Mouse (Mus musculus) mouse trophoblast stem cell (cell line): Measurements from ENCODE around the gene Stn1.
"Not testable (repeated sequence)": the region's sequence is repeated elsewhere in the genome, so short reads cannot be mapped to it uniquely, and the experiment has no call there.

Experiments
- in situ Hi-C, 2 experiments: fragments of 300-500 bp; cut with MseI, MboI; formaldehyde crosslinking; loops; 2 replicates in 1 of 2; 3 replicates in 1 of 2; pipeline ENCODE4 v1.15.1; 2025

The Stn1 gene

GRCm38 (mm10) chr19:47537300-47537792, at the start of gene Stn1:
TSS of gene Stn1 (minus strand) at chr19:47537507.
- in situ Hi-C loops, result no loop called here

- in situ Hi-C loops, result no loop called here
Observed at GRCm38 (mm10) chr19:47587009-47587408, 49.7 kb upstream of the Stn1 start.

GRCm38 (mm10) chr19:47585772-47586171, 48.5 kb upstream of the Stn1 start:
- in situ Hi-C loops, result no loop called here

GRCm38 (mm10) chr19:47579788-47580631, 42.7 kb upstream of the Stn1 start:
- in situ Hi-C loops, result no loop called here

GRCm38 (mm10) chr19:47579225-47579787, 42.0 kb upstream of the Stn1 start, which contains the start of gene Slk:
TSS of gene Slk (plus strand) at chr19:47579678.
- in situ Hi-C loops, result no loop called here

- in situ Hi-C loops, result no loop called here
Observed at GRCm38 (mm10) chr19:47578581-47579224, 41.4 kb upstream of the Stn1 start.

- in situ Hi-C loops, result no loop called here
Observed at GRCm38 (mm10) chr19:47573718-47574117, 36.4 kb upstream of the Stn1 start.

- in situ Hi-C loops, result not testable (repeated sequence)
Observed at GRCm38 (mm10) chr19:47571981-47572380, 34.7 kb upstream of the Stn1 start.

- in situ Hi-C loops, result no loop called here
Observed at GRCm38 (mm10) chr19:47570042-47570441, 32.7 kb upstream of the Stn1 start.

- in situ Hi-C loops, result no loop called here
Observed at GRCm38 (mm10) chr19:47565994-47566393, 28.7 kb upstream of the Stn1 start.

GRCm38 (mm10) chr19:47565031-47565654, 27.8 kb upstream of the Stn1 start:
- in situ Hi-C loops, result no loop called here

GRCm38 (mm10) chr19:47563715-47564114, 26.4 kb upstream of the Stn1 start:
- in situ Hi-C loops, result no loop called here

GRCm38 (mm10) chr19:47561996-47562441, 24.7 kb upstream of the Stn1 start:
- in situ Hi-C loops, result no loop called here

- in situ Hi-C loops, result no loop called here
Observed at GRCm38 (mm10) chr19:47560544-47561161, 23.3 kb upstream of the Stn1 start.

- in situ Hi-C loops, result no loop called here
Observed at GRCm38 (mm10) chr19:47559751-47560512, 22.6 kb upstream of the Stn1 start.

GRCm38 (mm10) chr19:47559145-47559544, 21.8 kb upstream of the Stn1 start:
- in situ Hi-C loops, result no loop called here

GRCm38 (mm10) chr19:47549584-47549983, 12.3 kb upstream of the Stn1 start:
- in situ Hi-C loops, result no loop called here

- in situ Hi-C loops, result no loop called here
Observed at GRCm38 (mm10) chr19:47549174-47549573, 11.9 kb upstream of the Stn1 start.

- in situ Hi-C loops, result no loop called here
Observed at GRCm38 (mm10) chr19:47548432-47549076, 11.2 kb upstream of the Stn1 start.

GRCm38 (mm10) chr19:47545528-47545927, 8.2 kb upstream of the Stn1 start:
- in situ Hi-C loops, result no loop called here
